Mouse (Mus musculus) kidney, postnatal 0 days (tissue): ENCODE measurements around the gene Anp32a. TPM values are rescaled to one million over a fixed set of nuclear protein-coding genes. Genes with fewer than 3 reads are reported as not detected.

Experiments used
- ATAC-seq: fragments of 200-750 bp; cut with Nextera tagmentation; replicated peaks from 2 replicates; pipeline ENCODE4 v1.8.0; 2017; ENCODE audit warnings: low read depth, moderate number of reproducible peaks, moderate TSS enrichment, moderate library complexity; ENCODE audit not compliant: low FRiP score
- DNase-seq: peaks from one replicate; pipeline ENCODE4 v3.0.0-alpha.2; 2016; ENCODE audit warnings: low spot score
- H3K27ac ChIP-seq: fragments of 300-500 bp; sonication (generic); 2 replicates; pipeline ENCODE4 v1.5.1; 2014; ENCODE audit warnings: mild to moderate bottlenecking
- H3K27me3 ChIP-seq: fragments of 300-500 bp; sonication (generic); 2 replicates; pipeline ENCODE4 v1.6.1; 2014; ENCODE audit warnings: low read length, mixed read lengths; ENCODE audit not compliant: insufficient read depth
- H3K36me3 ChIP-seq: fragments of 300-500 bp; sonication (generic); 2 replicates; pipeline ENCODE4 v1.6.1; 2014; ENCODE audit warnings: low read length, mixed read lengths; ENCODE audit not compliant: insufficient read depth
- H3K4me1 ChIP-seq: fragments of 300-500 bp; sonication (generic); replicated peaks from 2 replicates; pipeline ENCODE4 v1.6.1; 2014; ENCODE audit warnings: antibody characterized with exemption, low read length, mixed read lengths; ENCODE audit not compliant: insufficient read depth
- H3K4me2 ChIP-seq: fragments of 300-500 bp; sonication (generic); 2 replicates; pipeline ENCODE4 v1.6.1; 2014; ENCODE audit warnings: mild to moderate bottlenecking, low read length, moderate library complexity, mixed read lengths
- H3K4me3 ChIP-seq: fragments of 300-500 bp; sonication (generic); replicated peaks from 2 replicates; pipeline ENCODE4 v1.5.1; 2014; ENCODE audit warnings: low read depth, low read length
- H3K9ac ChIP-seq: fragments of 300-500 bp; sonication (generic); 2 replicates; pipeline ENCODE4 v1.6.1; 2014; ENCODE audit warnings: low read depth, low read length
- H3K9me3 ChIP-seq: fragments of 300-500 bp; sonication (generic); replicated peaks from 2 replicates; pipeline ENCODE4 v1.6.1; 2016; ENCODE audit warnings: low read length, inconsistent platforms, mixed read lengths
- CTCF ChIP-seq: IDR thresholded peaks from 2 replicates; pipeline ENCODE4 v1.5.1; 2016; ENCODE audit warnings: antibody characterized with exemption, low read depth, mild to moderate bottlenecking, moderate library complexity
- WGBS: fragments of 180-500 bp; shearing (Covaris S2); extraction: QIAGEN DNeasy Blood & Tissue Kit; methylation state at CpG from one replicate; pipeline ENCODE4 v1.1.7; 2014; 5-methylcytosine and 5-hydroxymethylcytosine counted together
- polyA plus RNA-seq: library from polyadenylated mRNA; unstranded; fragments of >200 nt; fragmentation: Nextera tagmentation; extraction: Ambion mirVana; gene quantifications from 2 replicates; pipeline ENCODE4 v1.2.1, GENCODE M21; 2015

Anp32a gene
- polyA plus RNA-seq, 1 experiment from 2014 or later = 139 TPM

DNA sequence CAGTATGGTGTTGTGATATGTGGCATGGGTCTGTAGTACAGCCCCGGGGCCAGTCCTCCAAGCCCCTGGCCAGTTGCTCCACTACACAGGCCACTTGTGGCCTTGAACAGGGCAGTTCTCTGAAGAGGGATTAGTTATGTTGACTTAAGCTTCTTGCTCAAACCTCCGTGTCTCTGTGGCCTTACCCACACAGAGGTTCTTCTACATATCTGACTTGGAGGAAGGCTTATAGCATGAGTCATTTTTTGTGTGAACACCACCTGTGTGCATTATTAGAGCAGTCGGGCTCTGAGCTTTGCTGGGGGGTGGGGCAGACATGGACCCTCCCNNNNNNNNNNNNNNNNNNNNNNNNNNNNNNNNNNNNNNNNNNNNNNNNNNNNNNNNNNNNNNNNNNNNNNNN is 33.2 kb downstream of the Anp32a start:
- H3K36me3 ChIP-seq = peaks cover 44% of the 10 kb centered on the region
- no peak for DNase-seq
- no peak overlapping the region for H3K4me2 ChIP-seq
- no peak for TF ChIP-seq CTCF
- 76% methylated on average over 3 of the region's 3 CpGs for WGBS
- no peaks in the 10 kb centered on the region for H3K9me3 ChIP-seq
- no peaks in the 10 kb centered on the region for H3K27me3 ChIP-seq
- ATAC-seq = no peak
- H3K27ac ChIP-seq = no peak overlapping the region
- no peak overlapping the region for H3K9ac ChIP-seq
- peaks cover 13% of the 10 kb centered on the region for H3K4me1 ChIP-seq
- H3K4me3 ChIP-seq = no peak overlapping the region

DNA sequence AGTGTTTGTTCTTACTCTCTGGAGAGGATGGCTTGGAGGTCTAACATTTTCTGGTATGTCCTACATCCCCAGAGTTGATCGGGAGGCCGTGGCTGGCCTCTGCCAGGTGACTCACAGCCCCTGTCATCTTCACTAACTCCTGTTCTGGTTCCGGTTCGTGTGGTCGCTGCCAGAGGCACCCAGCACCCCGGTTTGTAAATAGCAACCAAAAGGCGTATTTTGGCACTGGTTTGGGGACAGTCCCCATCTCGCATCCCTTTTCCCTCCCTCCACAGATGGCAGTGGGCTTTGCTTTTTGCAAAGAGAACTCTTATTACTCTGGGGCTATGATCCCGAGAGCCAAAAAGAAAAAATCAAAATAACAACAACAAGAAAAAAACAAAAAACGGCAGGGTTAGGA is 36.8 kb downstream of the Anp32a start:
- 91% methylated on average over 10 of the region's 10 CpGs for WGBS
- Histone ChIP-seq H3K9ac (no peak overlapping the region), H3K36me3 (peaks cover 55% of the 10 kb centered on the region), H3K4me3 (no peak overlapping the region), H3K9me3 (no peaks in the 10 kb centered on the region), H3K4me2 (no peak overlapping the region), H3K4me1 (no peaks in the 10 kb centered on the region), H3K27ac (no peak overlapping the region), H3K27me3 (no peaks in the 10 kb centered on the region)
- ATAC-seq (no peak), DNase-seq (no peak)
- no peak for TF ChIP-seq CTCF

DNA sequence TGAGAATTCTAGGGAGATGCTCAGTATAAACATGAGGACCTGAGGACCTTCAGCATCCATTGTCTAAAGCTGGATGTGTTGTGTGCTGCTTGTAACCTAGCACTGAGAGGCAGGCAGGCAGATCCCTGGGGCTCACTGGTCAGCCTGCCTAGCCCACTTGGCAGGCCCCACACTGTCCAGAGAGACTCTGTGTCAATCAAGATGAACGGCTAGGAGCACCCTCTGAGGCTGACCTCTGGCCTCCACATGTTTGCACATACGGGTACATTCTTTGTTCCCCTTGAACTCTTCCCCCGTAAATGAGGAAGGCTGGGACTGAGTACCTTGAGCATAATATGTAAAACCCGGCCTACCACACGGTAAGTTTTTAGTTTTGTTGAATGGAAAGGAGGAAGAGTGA is 39.3 kb downstream of the Anp32a start:
- H3K4me1 ChIP-seq = no peaks in the 10 kb centered on the region
- H3K36me3 ChIP-seq = peaks cover 40% of the 10 kb centered on the region
- H3K27me3 ChIP-seq = no peaks in the 10 kb centered on the region
- no peak overlapping the region for H3K27ac ChIP-seq
- H3K9me3 ChIP-seq = no peaks in the 10 kb centered on the region
- TF ChIP-seq CTCF = no peak
- ATAC-seq (no peak), DNase-seq (no peak)
- H3K9ac ChIP-seq = no peak overlapping the region
- H3K4me3 ChIP-seq = no peak overlapping the region
- no peak overlapping the region for H3K4me2 ChIP-seq
- WGBS = 58% methylated on average over 5 of the region's 5 CpGs

DNA sequence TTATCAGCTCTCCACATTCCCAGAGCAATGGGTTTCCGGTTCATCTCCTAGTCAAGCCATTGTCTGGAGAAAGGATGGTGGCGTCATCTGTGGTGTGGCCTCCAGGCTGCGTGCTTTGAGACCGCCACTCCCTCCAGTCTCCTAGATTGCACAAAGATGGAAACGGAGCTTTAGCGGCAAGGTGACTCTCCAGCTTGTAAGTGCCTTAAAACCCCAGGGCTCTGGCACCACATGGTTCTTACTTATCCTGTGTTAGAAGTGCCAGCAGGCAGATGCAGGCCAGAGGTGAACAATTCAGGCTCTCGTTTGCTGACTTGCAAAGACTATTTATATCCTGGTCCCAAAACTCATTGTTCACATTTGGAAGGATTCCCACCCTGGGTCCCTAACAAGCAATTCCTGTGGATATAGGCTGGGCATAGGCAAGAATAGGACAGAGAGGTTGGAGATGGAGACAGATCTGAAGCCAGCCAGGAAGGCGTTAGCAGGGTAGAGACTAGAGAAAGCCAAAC is 40.4 kb downstream of the Anp32a start:
- DNase-seq (no peak), ATAC-seq (no peak)
- Histone ChIP-seq H3K4me2 (no peak overlapping the region), H3K9me3 (no peaks in the 10 kb centered on the region), H3K4me1 (no peaks in the 10 kb centered on the region), H3K9ac (no peak overlapping the region), H3K36me3 (peaks cover 29% of the 10 kb centered on the region), H3K27me3 (no peaks in the 10 kb centered on the region), H3K27ac (peak overlapping the region; percentile 50; the same call in 1 of the 2 replicates), H3K4me3 (no peak overlapping the region)
- WGBS = 49% methylated on average over 8 of the region's 8 CpGs
- TF ChIP-seq CTCF = no peak

DNA sequence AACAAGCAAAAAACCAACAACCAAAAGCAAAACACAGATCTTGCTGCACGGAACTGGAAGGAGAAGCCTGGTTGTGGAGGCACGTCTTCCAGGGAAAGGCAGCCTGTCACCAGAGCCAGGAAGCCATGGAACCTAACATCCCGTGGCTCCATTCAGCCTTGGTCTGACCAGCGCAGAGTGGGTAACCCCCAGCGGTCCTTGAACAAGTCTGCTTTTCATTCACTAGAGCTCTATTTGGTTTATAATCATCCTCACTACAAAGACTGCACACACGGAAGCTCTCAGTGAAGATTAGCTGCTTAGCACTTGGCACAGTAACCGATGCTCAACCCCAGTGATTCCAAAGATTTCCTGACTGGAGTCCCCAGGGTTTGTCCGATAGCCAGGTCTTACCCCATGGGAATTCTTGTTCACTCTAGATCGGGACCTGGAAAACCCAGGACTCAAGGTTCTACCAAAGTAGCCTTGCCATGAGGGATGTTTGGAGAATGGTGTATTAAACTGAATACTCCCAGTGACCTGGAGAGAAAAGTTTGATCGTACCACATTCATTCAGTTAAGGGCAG is 41.5 kb downstream of the Anp32a start:
- TF ChIP-seq CTCF = no peak
- 74% methylated on average over 10 of the region's 10 CpGs for WGBS
- Histone ChIP-seq H3K9me3 (no peaks in the 10 kb centered on the region), H3K4me2 (no peak overlapping the region), H3K27me3 (no peaks in the 10 kb centered on the region), H3K4me1 (no peaks in the 10 kb centered on the region), H3K36me3 (peaks cover 18% of the 10 kb centered on the region), H3K4me3 (no peak overlapping the region), H3K27ac (no peak overlapping the region), H3K9ac (no peak overlapping the region)
- ATAC-seq (no peak), DNase-seq (no peak)

DNA sequence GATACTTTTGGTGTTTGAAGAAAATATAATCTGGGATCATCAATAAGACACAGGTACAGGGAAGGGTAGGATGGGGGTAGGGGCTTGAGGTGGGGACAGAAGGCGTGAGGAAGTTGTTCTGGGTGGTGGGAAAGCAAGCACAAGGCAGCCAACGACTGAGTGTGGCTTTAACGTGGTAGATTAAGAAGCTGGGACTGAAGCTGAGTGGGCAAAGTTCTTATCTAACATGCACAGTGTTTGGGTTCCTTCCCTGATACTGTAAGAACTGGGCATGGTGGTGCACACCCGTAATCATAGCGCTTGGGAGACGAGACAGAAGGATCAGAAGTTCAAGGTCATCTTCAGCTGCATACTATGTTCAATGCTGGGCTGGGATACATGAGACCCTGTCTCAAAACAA is 44.0 kb downstream of the Anp32a start:
- DNase-seq (no peak), ATAC-seq (no peak)
- Histone ChIP-seq H3K9ac (no peak overlapping the region), H3K4me2 (no peak overlapping the region), H3K36me3 (peaks cover 4% of the 10 kb centered on the region; the same call in 1 of the 2 replicates), H3K27ac (no peak overlapping the region), H3K4me3 (no peak overlapping the region), H3K27me3 (no peaks in the 10 kb centered on the region), H3K4me1 (no peaks in the 10 kb centered on the region), H3K9me3 (no peaks in the 10 kb centered on the region)
- no peak for TF ChIP-seq CTCF
- WGBS = 85% methylated on average over 6 of the region's 6 CpGs
